Mouse (Mus musculus): Measurements from ENCODE around the gene Olfr213. TPM values are rescaled to one million over a fixed set of nuclear protein-coding genes. Genes with fewer than 3 reads are reported as not detected.

Olfr213 gene
- polyA plus RNA-seq, 1 experiment from 2014 or later, result not detected

Other genes starting within 250 kb of the Olfr213 start
- gene March8, start 200.4 kb upstream of the Olfr213 start, polyA plus RNA-seq (2015; fragmentation: Nextera tagmentation; extraction: Ambion mirVana), result 23.2 and 24.2 TPM in 2 replicates
- gene Alox5, start 77.3 kb upstream of the Olfr213 start, polyA plus RNA-seq (2015; fragmentation: Nextera tagmentation; extraction: Ambion mirVana), result 0.89 and 1.7 TPM in 2 replicates
- gene Olfr211, start 49.4 kb upstream of the Olfr213 start, polyA plus RNA-seq (2015; fragmentation: Nextera tagmentation; extraction: Ambion mirVana), result not detected in 2 replicates
- not detected in 2 replicates for gene Olfr212, start 31.9 kb upstream of the Olfr213 start, polyA plus RNA-seq (2015; fragmentation: Nextera tagmentation; extraction: Ambion mirVana)
- 0.80 TPM in 2 replicates for gene Gm5580, start 12.7 kb downstream of the Olfr213 start, polyA plus RNA-seq (2015; fragmentation: Nextera tagmentation; extraction: Ambion mirVana)
- not detected in 2 replicates for gene Olfr214, start 15.8 kb downstream of the Olfr213 start, polyA plus RNA-seq (2015; fragmentation: Nextera tagmentation; extraction: Ambion mirVana)
- gene Olfr215, start 45.7 kb downstream of the Olfr213 start, polyA plus RNA-seq (2015; fragmentation: Nextera tagmentation; extraction: Ambion mirVana), result not detected in 2 replicates
- gene Zfp422, start 90.5 kb downstream of the Olfr213 start, polyA plus RNA-seq (2015; fragmentation: Nextera tagmentation; extraction: Ambion mirVana), result 222 and 228 TPM in 2 replicates
- gene Depp1, start 112.2 kb downstream of the Olfr213 start, polyA plus RNA-seq (2015; fragmentation: Nextera tagmentation; extraction: Ambion mirVana), result 18.8 and 22.8 TPM in 2 replicates
- gene Rassf4, start 135.5 kb downstream of the Olfr213 start, polyA plus RNA-seq (2015; fragmentation: Nextera tagmentation; extraction: Ambion mirVana), result 10.6 and 10.7 TPM in 2 replicates
- gene Tmem72, start 178.5 kb downstream of the Olfr213 start, polyA plus RNA-seq (2015; fragmentation: Nextera tagmentation; extraction: Ambion mirVana), result 0.08 and 0.09 TPM in 2 replicates